Mouse (Mus musculus): ENCODE data around the gene Hoxa7. TPM values are rescaled to one million over a fixed set of nuclear protein-coding genes. Genes with fewer than 3 reads are reported as not detected.

Gene Hoxa7
- total and polyA plus RNA-seq, 3 experiments, result 0.25 to 0.50 (median 0.31) TPM

DNA sequence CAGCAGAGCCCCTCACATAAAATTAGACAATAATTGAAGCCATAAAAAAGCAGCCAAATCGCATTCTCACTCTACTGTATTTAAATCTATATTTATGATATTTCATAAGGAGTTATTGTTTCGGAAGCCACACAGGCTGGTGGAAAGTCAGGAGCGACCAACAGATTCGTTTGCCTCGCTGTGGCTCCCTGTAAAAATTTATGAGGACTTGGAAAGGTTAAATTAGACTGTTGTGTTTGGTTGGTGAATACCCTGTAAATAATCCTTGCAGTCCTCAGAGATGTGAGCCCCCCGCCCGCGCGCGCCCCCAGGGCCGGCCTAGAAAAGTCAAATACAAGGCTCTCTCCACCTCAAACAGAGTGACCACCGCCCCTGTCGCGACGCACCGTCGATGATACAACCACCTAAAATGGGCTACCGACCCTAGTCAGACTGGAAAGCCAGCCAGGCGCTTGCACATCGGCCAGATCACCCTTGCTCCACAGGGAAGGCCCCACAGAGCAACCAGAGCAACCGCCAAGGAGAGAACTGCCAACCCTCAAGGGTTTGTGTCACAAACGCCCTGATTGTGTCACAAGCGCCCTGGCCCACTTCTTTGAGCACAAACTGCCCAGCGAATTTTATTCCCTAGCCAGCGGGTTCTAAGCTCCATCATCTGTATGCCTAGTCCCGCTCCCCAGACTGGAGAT lies 5.1 kb upstream of the Hoxa7 start:
- intact Hi-C loops (cut with DNase I), result no loop called here
- no peak for TF ChIP-seq EP300 (IDR thresholded peaks at IDR 0.05; ENCODE audit: insufficient read depth, low read depth, low read length)
- no peak for TF ChIP-seq CTCF (IDR thresholded peaks at IDR 0.05)
- no peak for TF ChIP-seq POLR2A (IDR thresholded peaks at IDR 0.05; ENCODE audit: insufficient read depth, low read depth, low read length)
- H3K79me2 ChIP-seq (replicated peaks; ENCODE audit: control insufficient read depth, insufficient read depth, low read length), result no peaks in the 10 kb centered on the region
- no peak overlapping the region for H3K27ac ChIP-seq
- no peaks in the 10 kb centered on the region for H3K4me1 ChIP-seq (ENCODE audit: control insufficient read depth, insufficient read depth, low read length)
- no peak overlapping the region for H3K9ac ChIP-seq (ENCODE audit: low read depth, low read length)
- no peaks in the 10 kb centered on the region for H3K36me3 ChIP-seq (ENCODE audit: control insufficient read depth, insufficient read depth, low read length)
- peaks cover 42% of the 10 kb centered on the region for H3K27me3 ChIP-seq (ENCODE audit: control insufficient read depth, insufficient read depth, low read length)
- 7% methylated on average over 26 of the region's 26 CpGs for WGBS
- no peak overlapping the region for H3K4me3 ChIP-seq
- no peak for DNase-seq

DNA sequence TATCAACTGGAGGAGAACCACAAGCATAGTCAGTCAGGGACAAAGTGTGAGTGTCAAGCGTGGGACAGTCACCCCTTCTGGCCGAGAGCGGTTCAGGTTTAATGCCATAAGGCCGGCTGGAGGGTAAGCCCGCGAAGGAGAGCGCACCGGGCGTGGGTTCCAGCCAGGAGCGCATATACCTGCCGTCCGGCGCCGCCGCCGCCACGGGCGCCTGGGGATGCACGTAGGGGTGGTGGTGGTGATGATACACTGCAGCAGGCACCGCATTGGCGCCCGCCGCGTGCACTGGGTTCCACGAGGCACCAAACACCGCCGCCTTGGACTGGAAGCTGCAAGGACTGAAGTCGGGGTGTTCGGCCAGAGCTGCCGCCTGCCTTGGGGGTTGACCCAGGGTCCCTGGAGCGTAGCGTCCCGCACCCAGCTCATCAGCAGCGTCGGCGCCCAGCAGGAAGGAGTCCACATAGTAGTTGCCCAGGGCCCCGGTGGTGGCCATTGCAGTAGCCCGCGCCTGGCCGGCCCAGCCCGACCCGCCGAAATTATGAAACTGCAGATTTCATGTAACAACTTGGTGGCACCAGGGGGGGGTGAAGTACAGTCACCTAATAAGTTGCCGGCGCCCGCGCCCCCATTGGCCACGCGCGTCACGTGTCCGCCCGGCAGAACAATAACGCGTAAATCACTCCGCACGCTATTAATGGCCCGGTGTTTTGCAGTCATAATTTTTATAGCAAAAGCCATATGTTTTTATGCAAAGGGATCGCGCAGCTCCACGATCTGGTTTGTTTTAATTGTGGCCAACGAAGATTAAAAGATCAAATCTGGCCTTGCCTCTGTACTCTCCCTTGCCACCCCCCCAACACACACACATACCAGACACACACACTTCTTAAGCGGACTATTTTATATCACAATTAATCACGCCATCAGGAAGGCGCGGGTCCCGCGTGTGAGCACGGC lies 4.2 kb upstream of the Hoxa7 start:
- TF ChIP-seq EP300 (IDR thresholded peaks at IDR 0.05; ENCODE audit: insufficient read depth, low read depth, low read length), result no peak
- no peak for TF ChIP-seq POLR2A (IDR thresholded peaks at IDR 0.05; ENCODE audit: insufficient read depth, low read depth, low read length)
- 5% methylated on average over 69 of the region's 69 CpGs for WGBS
- peaks cover 1% of the 10 kb centered on the region; the same call in 1 of the 2 replicates for H3K4me1 ChIP-seq (ENCODE audit: control insufficient read depth, insufficient read depth, low read length)
- no peak overlapping the region for H3K27ac ChIP-seq
- no peak overlapping the region for H3K4me3 ChIP-seq
- DNase-seq, result peak in 1 of 2 experiments; percentile 16
- peaks cover 45% of the 10 kb centered on the region for H3K27me3 ChIP-seq (ENCODE audit: control insufficient read depth, insufficient read depth, low read length)
- H3K9ac ChIP-seq (ENCODE audit: low read depth, low read length), result no peak overlapping the region
- intact Hi-C loops (cut with DNase I), result no loop called here
- no peaks in the 10 kb centered on the region for H3K79me2 ChIP-seq (replicated peaks; ENCODE audit: control insufficient read depth, insufficient read depth, low read length)
- no peaks in the 10 kb centered on the region for H3K36me3 ChIP-seq (ENCODE audit: control insufficient read depth, insufficient read depth, low read length)

DNA sequence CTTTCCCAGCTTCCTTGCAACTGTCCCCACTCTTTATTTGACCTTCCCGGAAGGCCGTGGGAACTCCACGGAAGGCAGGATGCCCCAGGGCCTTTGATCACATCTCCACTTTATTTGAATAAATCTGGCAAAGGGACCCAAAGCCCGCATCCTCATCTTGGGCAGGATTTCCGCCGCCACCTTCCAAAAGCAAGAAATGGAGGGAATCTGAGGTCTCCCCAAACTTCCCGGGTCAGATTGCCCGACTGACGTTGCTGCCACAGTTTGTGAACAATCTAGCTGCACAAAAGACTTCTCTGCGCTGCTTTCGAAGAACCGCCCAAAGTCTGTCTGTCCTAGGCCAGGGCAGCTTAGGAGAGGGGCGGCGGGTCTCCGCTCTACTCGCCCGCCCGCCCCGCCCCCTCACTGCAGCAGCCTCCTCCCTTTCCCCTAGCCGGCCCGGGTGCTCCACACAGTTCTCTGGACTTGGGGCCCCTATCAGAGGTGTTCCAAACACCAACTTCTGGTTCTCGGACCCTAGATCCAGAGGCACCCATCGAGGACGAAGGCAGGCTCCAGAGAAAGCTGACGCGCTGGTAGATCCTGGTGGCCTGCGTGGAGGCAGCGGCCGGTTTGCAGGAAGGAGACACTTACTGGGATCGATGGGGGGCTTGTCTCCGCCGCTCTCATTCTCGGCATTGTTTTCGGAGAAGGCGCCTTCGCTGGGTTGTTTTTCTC lies 3.4 kb upstream of the Hoxa7 start:
- H3K4me1 ChIP-seq (ENCODE audit: control insufficient read depth, insufficient read depth, low read length), result peaks cover 1% of the 10 kb centered on the region; the same call in 1 of the 2 replicates
- intact Hi-C loops (cut with DNase I), result loop anchor here (5.0 kb wide), 2 partner anchors 348 to 843 kb away; no protein-coding TSS in a partner anchor
- TF ChIP-seq POLR2A (IDR thresholded peaks at IDR 0.05; ENCODE audit: insufficient read depth, low read depth, low read length) (no peak), EP300 (IDR thresholded peaks at IDR 0.05; ENCODE audit: insufficient read depth, low read depth, low read length) (no peak), CTCF (IDR thresholded peaks at IDR 0.05) (no peak)
- H3K27me3 ChIP-seq (ENCODE audit: control insufficient read depth, insufficient read depth, low read length), result peaks cover 39% of the 10 kb centered on the region
- no peaks in the 10 kb centered on the region for H3K36me3 ChIP-seq (ENCODE audit: control insufficient read depth, insufficient read depth, low read length)
- H3K27ac ChIP-seq, result no peak overlapping the region
- no peak overlapping the region for H3K9ac ChIP-seq (ENCODE audit: low read depth, low read length)
- H3K79me2 ChIP-seq (replicated peaks; ENCODE audit: control insufficient read depth, insufficient read depth, low read length), result no peaks in the 10 kb centered on the region
- 3% methylated on average over 36 of the region's 36 CpGs for WGBS
- no peak for DNase-seq
- no peak overlapping the region for H3K4me3 ChIP-seq

DNA sequence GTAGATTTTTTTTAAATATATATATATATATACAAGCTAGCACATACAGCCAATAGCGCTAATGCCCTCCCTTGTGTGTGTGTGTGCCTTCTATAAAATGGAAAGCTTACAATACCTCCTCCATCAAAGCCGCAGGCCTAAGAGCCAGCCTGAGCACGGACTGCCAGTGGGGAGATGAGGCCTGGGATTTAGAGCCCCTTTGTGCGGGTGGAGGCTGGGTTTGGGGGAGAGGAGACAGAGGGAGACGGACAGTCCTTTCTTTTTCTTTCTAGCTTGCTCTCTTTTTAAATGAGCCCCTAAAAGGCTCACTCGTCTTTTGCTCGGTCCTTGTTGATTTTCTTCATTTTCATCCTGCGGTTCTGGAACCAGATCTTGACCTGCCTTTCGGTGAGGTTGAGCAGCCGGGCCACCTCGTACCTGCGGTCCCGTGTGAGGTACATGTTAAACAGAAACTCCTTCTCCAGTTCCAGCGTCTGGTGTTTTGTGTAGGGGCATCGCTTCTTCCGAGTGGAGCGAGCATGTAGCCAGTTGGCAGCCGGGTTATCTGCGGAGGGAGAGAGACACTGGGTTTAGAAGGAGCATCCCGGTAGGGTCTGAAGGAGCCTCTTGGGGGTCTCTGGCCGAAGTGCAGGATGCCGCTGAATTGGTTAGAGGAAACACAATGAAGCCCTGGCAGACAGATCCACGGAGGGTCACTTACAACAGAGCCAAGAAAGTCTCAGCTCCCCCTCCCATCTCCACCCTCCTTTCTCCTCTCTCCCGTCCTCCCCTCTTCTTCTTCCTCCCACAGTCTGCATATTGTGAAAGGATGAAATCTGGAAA lies 2.5 kb upstream of the Hoxa7 start:
- H3K9ac ChIP-seq (ENCODE audit: low read depth, low read length), result no peak overlapping the region
- H3K79me2 ChIP-seq (replicated peaks; ENCODE audit: control insufficient read depth, insufficient read depth, low read length), result no peaks in the 10 kb centered on the region
- no peak overlapping the region for H3K27ac ChIP-seq
- DNase-seq, result no peak
- H3K27me3 ChIP-seq (ENCODE audit: control insufficient read depth, insufficient read depth, low read length), result peaks cover 35% of the 10 kb centered on the region
- TF ChIP-seq EP300 (IDR thresholded peaks at IDR 0.05; ENCODE audit: insufficient read depth, low read depth, low read length), result no peak
- no peak for TF ChIP-seq CTCF (IDR thresholded peaks at IDR 0.05)
- TF ChIP-seq POLR2A (IDR thresholded peaks at IDR 0.05; ENCODE audit: insufficient read depth, low read depth, low read length), result no peak
- peaks cover 1% of the 10 kb centered on the region; the same call in 1 of the 2 replicates for H3K4me1 ChIP-seq (ENCODE audit: control insufficient read depth, insufficient read depth, low read length)
- no peak overlapping the region for H3K4me3 ChIP-seq
- 12% methylated on average over 24 of the region's 24 CpGs for WGBS
- no peaks in the 10 kb centered on the region for H3K36me3 ChIP-seq (ENCODE audit: control insufficient read depth, insufficient read depth, low read length)
- intact Hi-C loops (cut with DNase I), result loop anchor here (5.0 kb wide), 2 partner anchors 347 to 842 kb away; no protein-coding TSS in a partner anchor

DNA sequence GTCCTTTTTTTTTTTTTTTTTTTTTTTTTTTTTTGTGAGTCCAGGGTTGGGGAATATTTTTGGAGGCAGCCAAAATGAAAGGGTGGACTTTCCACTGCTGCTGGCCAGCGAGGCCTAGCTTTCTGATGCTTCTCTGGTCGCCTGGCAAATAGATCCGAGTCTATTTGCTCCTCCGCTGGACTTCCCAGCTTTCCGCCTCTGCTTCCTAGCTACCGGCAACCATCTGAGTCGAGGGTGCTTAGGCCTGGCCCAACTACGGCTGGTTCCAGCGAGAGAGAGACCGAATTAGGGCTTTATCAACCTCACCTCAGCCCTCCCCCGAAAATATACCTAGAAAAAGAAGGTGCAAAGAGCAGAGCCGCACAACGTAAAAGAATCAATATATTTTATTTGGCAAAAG lies 1.1 kb upstream of the Hoxa7 start:
- no peak overlapping the region for H3K27ac ChIP-seq
- WGBS, result 48% methylated on average over 13 of the region's 13 CpGs
- H3K27me3 ChIP-seq (ENCODE audit: control insufficient read depth, insufficient read depth, low read length), result peaks cover 38% of the 10 kb centered on the region
- no peaks in the 10 kb centered on the region for H3K79me2 ChIP-seq (replicated peaks; ENCODE audit: control insufficient read depth, insufficient read depth, low read length)
- TF ChIP-seq CTCF (IDR thresholded peaks at IDR 0.05), result no peak
- no peak for TF ChIP-seq POLR2A (IDR thresholded peaks at IDR 0.05; ENCODE audit: insufficient read depth, low read depth, low read length)
- no peak for TF ChIP-seq EP300 (IDR thresholded peaks at IDR 0.05; ENCODE audit: insufficient read depth, low read depth, low read length)
- H3K4me3 ChIP-seq, result no peak overlapping the region
- H3K36me3 ChIP-seq (ENCODE audit: control insufficient read depth, insufficient read depth, low read length), result no peaks in the 10 kb centered on the region
- intact Hi-C loops (cut with DNase I), result loop anchor here (5.0 kb wide), 2 partner anchors 345 to 840 kb away; no protein-coding TSS in a partner anchor
- no peak for DNase-seq
- H3K9ac ChIP-seq (ENCODE audit: low read depth, low read length), result no peak overlapping the region
- H3K4me1 ChIP-seq (ENCODE audit: control insufficient read depth, insufficient read depth, low read length), result peaks cover 1% of the 10 kb centered on the region; the same call in 1 of the 2 replicates
